Mouse (Mus musculus) ES-Bruce4 (cell line): ENCODE data around the gene Fbxo47.

Source experiments
- CTCF ChIP-seq: IDR thresholded peaks from one replicate; pipeline ENCODE4 v1.8.1; 2011; ENCODE audit warnings: low read depth, low read length
- EP300 ChIP-seq: IDR thresholded peaks from 2 replicates; pipeline ENCODE4 v1.6.1; 2011; ENCODE audit warnings: low read depth, low read length; ENCODE audit not compliant: insufficient read depth
- POLR2A ChIP-seq: IDR thresholded peaks from one replicate; pipeline ENCODE4 v1.8.1; 2011; ENCODE audit warnings: low read length; ENCODE audit not compliant: insufficient read depth

DNA sequence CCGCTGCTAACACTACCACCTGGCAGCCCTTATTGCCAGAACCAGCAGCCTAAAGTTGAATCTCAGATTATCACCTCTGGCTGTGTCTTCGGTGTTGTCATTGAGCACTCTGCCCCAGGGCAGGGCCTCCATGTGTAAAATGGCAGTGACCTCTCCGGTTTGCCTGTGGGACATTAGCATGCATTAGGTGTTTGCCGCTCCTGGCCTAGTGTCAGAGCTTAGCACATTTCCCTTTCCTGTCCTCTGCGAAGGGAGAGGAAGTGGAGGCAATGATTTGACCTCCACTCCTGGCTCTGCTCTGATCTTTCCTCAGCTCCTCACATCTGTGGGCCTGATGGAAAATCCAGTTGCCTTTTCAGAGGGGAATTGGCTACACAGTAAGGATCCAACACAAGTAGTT, 64.0 kb downstream of the Fbxo47 start:
- TF ChIP-seq CTCF, result no peak
- TF ChIP-seq EP300, result no peak
- no peak for TF ChIP-seq POLR2A
